Mouse (Mus musculus) CH12.LX (cell line): ENCODE results near the gene 1190005I06Rik.

Experiments
- POLR2A ChIP-seq: IDR thresholded peaks from 2 replicates; pipeline ENCODE4 v1.6.1; 2011; ENCODE audit warnings: low read depth, mild to moderate bottlenecking, improper control_type of control experiment, low read length
- POLR2AphosphoS2 ChIP-seq: IDR thresholded peaks from 2 replicates; pipeline ENCODE4 v1.6.1; 2011; ENCODE audit warnings: low read depth, low read length, improper control_type of control experiment

GRCm38 (mm10) chr8:120692934-120693333 lies 45.5 kb upstream of the 1190005I06Rik start:
- TF ChIP-seq POLR2AphosphoS2 = no peak
- no peak for TF ChIP-seq POLR2A
